Mouse (Mus musculus): ENCODE results near the gene Gm17720.

- no peak for TF ChIP-seq POLR2A (IDR thresholded peaks at IDR 0.05; ENCODE audit: low read depth, low read length)
- TF ChIP-seq CTCF (conservative IDR thresholded peaks at IDR 0.05; ENCODE audit: insufficient read depth, insufficient read length, low read depth, low read length), result no peak
Measured at GRCm38 (mm10) chr8:110069706-110070105, 32.8 kb downstream of the Gm17720 start.

All from kidney, adult 2 months (tissue).